Mouse (Mus musculus) forebrain, embryonic 15.5 days (tissue): ENCODE data around the gene Fancc. TPM values are rescaled to one million over a fixed set of nuclear protein-coding genes. Genes with fewer than 3 reads are reported as not detected.
A peak's percentile ranks its signal among the peaks of the same experiment; 100 is the strongest.

Experiments used
- ATAC-seq: fragments of 200-750 bp; cut with Nextera tagmentation; replicated peaks from 2 replicates; pipeline ENCODE4 v1.8.0; 2017; ENCODE audit warnings: mild to moderate bottlenecking, moderate TSS enrichment, moderate library complexity
- H3K27ac ChIP-seq: fragments of 300-500 bp; sonication (generic); replicated peaks from 2 replicates; pipeline ENCODE4 v1.5.1; 2015; ENCODE audit warnings: mild to moderate bottlenecking, inconsistent platforms
- H3K27me3 ChIP-seq: fragments of 300-500 bp; sonication (generic); 2 replicates; pipeline ENCODE4 v1.6.1; 2015; ENCODE audit warnings: inconsistent platforms
- H3K36me3 ChIP-seq: fragments of 300-500 bp; sonication (generic); 2 replicates; pipeline ENCODE4 v1.6.1; 2015; ENCODE audit warnings: mild to moderate bottlenecking, inconsistent platforms
- H3K4me1 ChIP-seq: fragments of 300-500 bp; sonication (generic); 2 replicates; pipeline ENCODE4 v1.6.1; 2015; ENCODE audit warnings: inconsistent platforms
- H3K4me2 ChIP-seq: fragments of 300-500 bp; sonication (generic); replicated peaks from 2 replicates; pipeline ENCODE4 v1.6.1; 2015; ENCODE audit warnings: mild to moderate bottlenecking, inconsistent platforms
- H3K4me3 ChIP-seq: fragments of 300-500 bp; sonication (generic); 2 replicates; pipeline ENCODE4 v1.5.1; 2015; ENCODE audit warnings: mild to moderate bottlenecking, inconsistent platforms
- H3K9ac ChIP-seq: fragments of 300-500 bp; sonication (generic); replicated peaks from 2 replicates; pipeline ENCODE4 v1.6.1; 2015; ENCODE audit warnings: mild to moderate bottlenecking, inconsistent platforms
- H3K9me3 ChIP-seq: fragments of 300-500 bp; sonication (generic); 2 replicates; pipeline ENCODE4 v1.6.1; 2016; ENCODE audit warnings: inconsistent platforms
- WGBS: fragments of 180-500 bp; shearing (Covaris S2); methylation state at CpG from one replicate; pipeline ENCODE4 v1.1.7; 2015; ENCODE audit warnings: mixed read lengths; 5-methylcytosine and 5-hydroxymethylcytosine counted together
- polyA plus RNA-seq: library from polyadenylated mRNA; unstranded; fragments of >200 nt; fragmentation: Nextera tagmentation; extraction: Ambion mirVana; gene quantifications from 2 replicates; pipeline ENCODE4 v1.2.1, GENCODE M21; 2015

Gene Fancc
- polyA plus RNA-seq, 1 experiment from 2014 or later, result 13.2 TPM

DNA sequence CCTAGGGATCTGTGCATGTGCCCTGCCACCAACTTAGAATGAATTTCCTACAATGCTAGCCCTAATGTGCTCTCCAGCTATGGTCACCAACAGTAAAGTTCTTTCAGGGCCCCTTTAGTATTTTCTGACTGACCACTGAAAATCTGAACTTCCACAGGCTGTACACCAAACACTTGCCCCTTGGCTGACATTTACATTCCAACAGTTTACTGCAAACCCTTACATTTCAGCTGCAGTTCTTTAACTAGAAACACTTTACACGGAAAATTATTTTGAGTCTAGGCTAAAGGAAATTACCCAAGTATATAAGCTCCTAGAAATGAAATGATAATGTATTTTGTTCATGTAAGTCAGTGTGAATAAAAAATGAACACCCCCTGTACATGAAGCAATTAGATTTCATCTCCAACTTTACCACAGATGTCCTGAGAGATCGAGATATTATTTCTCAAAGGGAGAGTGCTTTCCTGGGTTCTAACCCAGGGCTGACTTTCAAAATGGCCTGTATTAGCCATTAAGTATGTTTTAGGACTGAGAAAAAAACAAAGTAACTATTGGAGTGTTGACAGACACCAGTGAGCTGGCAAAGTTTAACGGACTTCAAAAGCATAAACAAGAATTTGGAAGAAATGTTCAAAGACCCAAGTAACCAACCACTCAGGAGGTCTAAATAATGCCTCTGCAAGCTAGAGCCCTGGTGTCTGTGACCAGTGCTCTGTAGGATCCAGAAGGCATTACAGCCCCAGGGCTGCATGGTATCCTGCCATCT lies 32.7 kb upstream of the Fancc start:
- no peak for ATAC-seq
- peaks cover 39% of the 10 kb centered on the region for H3K36me3 ChIP-seq
- WGBS, result 67% methylated on average over 3 of the region's 3 CpGs

DNA sequence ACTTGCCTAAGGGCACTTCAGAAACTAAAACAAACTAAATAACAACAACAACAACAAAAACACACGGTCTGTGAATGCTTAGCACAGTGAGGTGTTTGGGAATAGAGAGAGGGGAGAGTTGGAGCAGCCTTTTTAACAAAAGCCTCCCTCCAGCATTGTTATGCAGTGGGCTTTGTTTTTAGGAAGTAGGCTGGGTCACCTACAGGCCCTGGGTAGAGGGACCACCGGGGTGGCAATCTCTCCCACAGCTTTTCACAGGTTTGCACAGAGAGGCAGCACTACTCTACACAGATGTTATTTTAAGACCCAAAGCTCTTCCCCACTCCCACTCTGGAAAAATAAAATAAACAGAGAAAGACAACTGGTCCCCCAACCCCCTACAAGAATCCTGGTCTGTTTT lies 31.8 kb upstream of the Fancc start:
- peaks cover 4% of the 10 kb centered on the region; the same call in 1 of the 2 replicates for H3K27me3 ChIP-seq
- H3K4me1 ChIP-seq, result peaks cover 50% of the 10 kb centered on the region
- H3K4me2 ChIP-seq, result no peak overlapping the region
- H3K36me3 ChIP-seq, result peaks cover 43% of the 10 kb centered on the region
- no peak overlapping the region for H3K9ac ChIP-seq
- no peak overlapping the region for H3K4me3 ChIP-seq
- no peaks in the 10 kb centered on the region for H3K9me3 ChIP-seq
- 11% methylated on average over 2 of the region's 2 CpGs for WGBS
- no peak overlapping the region for H3K27ac ChIP-seq
- ATAC-seq, result no peak

More for the DNA sequence above, 32.7 kb upstream of the Fancc start:
- Histone ChIP-seq H3K9ac (no peak overlapping the region), H3K9me3 (no peaks in the 10 kb centered on the region), H3K4me2 (no peak overlapping the region), H3K27ac (no peak overlapping the region), H3K27me3 (peaks cover 4% of the 10 kb centered on the region; the same call in 1 of the 2 replicates), H3K4me3 (no peak overlapping the region), H3K4me1 (peaks cover 41% of the 10 kb centered on the region)

DNA sequence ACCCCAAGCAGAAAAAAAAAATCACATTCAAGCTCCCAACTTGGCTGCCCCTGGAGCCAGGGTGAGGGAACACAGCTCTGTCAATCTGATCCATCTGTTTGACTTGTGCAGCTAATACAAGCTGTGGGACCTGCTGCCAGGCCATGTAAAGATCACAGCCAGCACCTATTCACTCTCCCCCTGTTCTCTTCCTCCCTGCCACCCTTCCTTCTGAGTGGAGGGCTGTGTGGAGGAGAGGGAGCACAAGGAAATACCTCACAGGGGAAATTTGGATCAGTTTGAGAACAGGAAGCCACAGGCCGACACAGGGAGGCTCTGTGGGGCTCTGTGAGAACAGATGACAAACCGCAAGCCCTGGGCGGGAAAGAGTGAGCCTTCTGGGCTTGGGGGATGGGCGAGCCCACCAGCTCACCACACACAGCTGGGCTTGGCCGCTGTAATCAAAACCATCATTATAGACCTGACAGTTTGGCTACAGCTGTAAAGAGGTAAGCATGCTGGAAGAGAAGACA lies 31.1 kb upstream of the Fancc start:
- peaks cover 40% of the 10 kb centered on the region for H3K36me3 ChIP-seq
- 0 out of 2 replicates have a peak overlapping the region, but pooled peaks have one; percentile 1 for H3K27ac ChIP-seq
- peaks cover 50% of the 10 kb centered on the region for H3K4me1 ChIP-seq
- H3K27me3 ChIP-seq, result peaks cover 4% of the 10 kb centered on the region; the same call in 1 of the 2 replicates
- no peak overlapping the region for H3K4me2 ChIP-seq
- no peaks in the 10 kb centered on the region for H3K9me3 ChIP-seq
- 12% methylated on average over 5 of the region's 5 CpGs for WGBS
- no peak overlapping the region for H3K9ac ChIP-seq
- 0 out of 2 replicates have a peak, but pooled peaks have one; percentile 6 for ATAC-seq
- no peak overlapping the region for H3K4me3 ChIP-seq

DNA sequence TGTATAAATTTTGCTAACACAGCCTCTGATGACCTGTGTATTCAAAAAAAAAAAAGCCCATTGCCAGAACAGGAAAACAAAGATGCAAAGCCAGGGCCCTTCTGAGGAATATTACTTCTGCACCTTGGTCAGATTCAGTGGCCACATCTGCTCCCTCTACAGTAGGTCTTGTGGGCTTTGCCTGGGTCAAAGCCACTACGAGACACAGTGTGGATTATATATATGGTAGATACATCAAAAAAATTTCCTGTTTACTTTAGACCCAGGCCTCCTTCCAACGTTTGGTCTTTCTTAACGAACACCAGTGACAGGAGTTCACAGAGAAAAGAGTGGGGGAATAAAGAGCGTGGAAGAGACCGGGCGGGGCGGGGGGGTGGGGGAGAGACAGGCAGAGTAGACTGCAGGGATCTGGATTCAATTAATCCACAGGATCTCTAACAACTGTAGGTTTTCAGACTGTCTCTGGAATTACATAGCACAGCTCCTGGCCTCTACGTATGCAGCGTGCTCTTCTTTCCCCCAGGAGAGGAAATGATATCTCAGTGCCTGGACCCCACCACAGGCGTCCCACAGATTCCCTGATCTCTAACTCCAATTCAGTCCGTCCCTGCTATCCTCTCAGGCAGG lies 28.6 kb upstream of the Fancc start:
- peaks cover 46% of the 10 kb centered on the region for H3K4me1 ChIP-seq
- no peak overlapping the region for H3K9ac ChIP-seq
- H3K4me2 ChIP-seq, result no peak overlapping the region
- no peaks in the 10 kb centered on the region for H3K9me3 ChIP-seq
- H3K36me3 ChIP-seq, result peaks cover 24% of the 10 kb centered on the region
- H3K4me3 ChIP-seq, result no peak overlapping the region
- no peak overlapping the region for H3K27ac ChIP-seq
- 0 out of 2 replicates have a peak, but pooled peaks cover 7% of the 10 kb centered on the region for H3K27me3 ChIP-seq
- WGBS, result 39% methylated on average over 11 of the region's 11 CpGs
- peak; percentile 11; the same call in 1 of the 2 replicates for ATAC-seq

DNA sequence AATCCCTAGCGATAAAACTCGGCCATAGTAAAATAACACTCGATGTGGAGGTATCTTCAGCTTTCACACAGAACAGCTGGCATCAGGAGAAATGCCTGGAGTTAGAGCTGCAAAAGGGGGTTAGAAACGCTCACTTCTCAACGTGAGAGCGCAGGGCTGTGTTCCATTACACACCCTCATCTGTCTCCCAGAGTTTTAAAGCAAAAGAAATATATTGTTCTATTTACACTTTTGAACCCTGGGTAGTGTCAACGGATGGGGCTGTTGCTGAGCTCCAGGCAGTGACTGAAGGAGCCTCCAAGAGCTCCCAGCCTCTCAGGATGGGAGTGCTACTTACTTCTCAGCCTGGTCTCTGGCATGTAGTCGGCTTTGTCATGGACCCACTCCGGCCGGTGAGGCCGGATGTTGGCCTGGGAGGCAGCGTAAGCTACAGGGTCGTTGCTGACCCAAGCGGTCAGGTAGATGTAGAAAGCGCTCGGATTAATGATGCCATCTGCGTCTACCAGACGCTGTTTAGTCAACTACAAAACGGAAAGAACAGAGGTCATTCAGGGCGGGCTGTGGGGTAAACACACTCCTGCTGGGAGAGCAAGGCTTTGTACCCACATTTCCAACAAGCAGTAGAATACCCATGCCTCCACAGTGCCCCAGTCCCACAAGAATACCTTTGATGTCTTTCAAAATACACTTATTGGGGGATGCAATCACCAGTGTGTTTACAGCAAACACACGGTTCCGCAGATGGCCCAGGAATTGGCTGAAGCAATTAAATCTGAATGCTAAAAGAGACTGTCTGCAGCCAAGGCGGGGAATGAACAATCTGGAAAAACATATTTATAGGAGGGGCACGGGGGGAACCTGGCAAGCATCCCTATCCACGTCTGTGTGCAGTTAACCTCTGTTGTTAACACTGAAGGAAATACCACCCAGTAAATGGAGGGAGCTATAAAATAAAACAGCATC lies 27.8 kb upstream of the Fancc start:
- Histone ChIP-seq H3K27me3 (0 out of 2 replicates have a peak, but pooled peaks cover 7% of the 10 kb centered on the region), H3K4me3 (no peak overlapping the region), H3K4me2 (no peak overlapping the region), H3K9ac (no peak overlapping the region), H3K36me3 (peaks cover 24% of the 10 kb centered on the region), H3K9me3 (no peaks in the 10 kb centered on the region), H3K4me1 (peaks cover 39% of the 10 kb centered on the region), H3K27ac (0 out of 2 replicates have a peak overlapping the region, but pooled peaks have one; percentile 10)
- peak; percentile 77 for ATAC-seq
- 32% methylated on average over 25 of the region's 25 CpGs for WGBS

DNA sequence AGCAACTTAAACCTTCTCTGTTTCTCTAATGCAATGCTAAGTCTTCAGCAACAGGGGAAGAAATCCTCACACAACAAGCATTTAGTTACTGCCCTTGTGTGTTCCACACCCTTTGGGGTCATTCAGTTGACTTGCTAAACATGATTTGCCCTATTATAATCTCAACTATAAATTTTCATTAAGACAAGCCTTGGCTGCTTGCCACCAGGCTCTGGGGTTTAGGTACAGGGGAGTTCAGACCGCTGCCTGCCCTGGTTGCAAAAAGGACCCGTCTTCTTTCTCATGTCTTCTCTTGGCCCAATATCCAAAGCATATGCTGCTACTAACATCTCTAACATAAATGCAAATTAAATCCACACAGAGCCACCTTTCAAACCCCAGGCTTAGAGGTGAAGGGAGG lies 27.0 kb upstream of the Fancc start:
- no peak overlapping the region for H3K9ac ChIP-seq
- 57% methylated on average over 2 of the region's 2 CpGs for WGBS
- peaks cover 32% of the 10 kb centered on the region for H3K36me3 ChIP-seq

DNA sequence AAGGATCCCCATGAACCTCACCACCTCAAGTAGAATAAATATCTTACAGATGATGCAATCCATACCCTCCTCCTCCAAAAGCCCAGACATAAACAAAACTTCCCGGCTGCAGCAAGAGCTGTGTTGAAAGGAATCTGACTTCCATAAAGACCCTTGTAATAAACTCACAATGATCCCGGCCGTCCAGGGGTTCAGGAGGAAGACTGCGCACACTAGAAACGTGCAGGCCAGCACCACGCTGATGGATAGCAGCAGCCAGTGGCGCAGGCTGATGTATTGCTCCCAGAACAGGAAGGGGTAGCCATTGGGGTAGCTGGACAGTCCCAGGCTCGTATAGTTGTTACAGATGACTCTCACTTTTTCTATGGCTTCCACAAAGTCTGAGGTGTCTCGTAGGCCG lies 25.8 kb upstream of the Fancc start:
- Histone ChIP-seq H3K36me3 (peaks cover 40% of the 10 kb centered on the region), H3K4me1 (peaks cover 28% of the 10 kb centered on the region), H3K4me2 (no peak overlapping the region), H3K27ac (no peak overlapping the region), H3K9ac (no peak overlapping the region), H3K9me3 (no peaks in the 10 kb centered on the region), H3K4me3 (no peak overlapping the region), H3K27me3 (0 out of 2 replicates have a peak, but pooled peaks cover 7% of the 10 kb centered on the region)
- 57% methylated on average over 10 of the region's 10 CpGs for whole genome bisulfite sequencing
- ATAC-seq, result no peak

More for the DNA sequence above, 27.0 kb upstream of the Fancc start:
- no peaks in the 10 kb centered on the region for H3K9me3 ChIP-seq
- ATAC-seq, result no peak
- H3K27ac ChIP-seq, result no peak overlapping the region
- H3K4me1 ChIP-seq, result peaks cover 39% of the 10 kb centered on the region
- H3K4me3 ChIP-seq, result no peak overlapping the region
- no peak overlapping the region for H3K4me2 ChIP-seq
- H3K27me3 ChIP-seq, result 0 out of 2 replicates have a peak, but pooled peaks cover 7% of the 10 kb centered on the region

DNA sequence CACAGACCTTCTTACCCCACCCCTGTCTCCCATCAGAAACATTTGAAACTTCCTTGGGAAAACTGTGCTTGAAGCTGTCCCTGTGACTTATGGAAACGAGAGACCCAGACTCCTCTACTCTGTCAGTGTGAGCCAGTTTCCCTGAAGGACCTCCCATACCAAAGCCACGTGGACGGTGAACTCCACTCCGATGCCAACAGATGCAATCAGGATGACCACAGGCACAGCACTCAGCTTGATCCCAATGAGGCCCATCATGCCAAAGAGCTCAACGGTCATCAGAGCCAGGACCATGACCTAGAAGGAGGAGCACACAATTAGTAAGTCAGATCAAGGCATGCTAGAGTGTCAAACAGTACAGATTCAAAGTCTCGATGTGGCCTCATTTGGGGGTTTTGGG lies 23.0 kb upstream of the Fancc start:
- H3K27me3 ChIP-seq, result 0 out of 2 replicates have a peak, but pooled peaks cover 3% of the 10 kb centered on the region
- H3K36me3 ChIP-seq, result peaks cover 41% of the 10 kb centered on the region
- no peaks in the 10 kb centered on the region for H3K9me3 ChIP-seq
- H3K9ac ChIP-seq, result no peak overlapping the region
- no peak overlapping the region for H3K4me2 ChIP-seq
- H3K4me3 ChIP-seq, result no peak overlapping the region
- peaks cover 17% of the 10 kb centered on the region for H3K4me1 ChIP-seq
- ATAC-seq, result no peak
- WGBS, result 90% methylated on average over 6 of the region's 6 CpGs
- no peak overlapping the region for H3K27ac ChIP-seq

DNA sequence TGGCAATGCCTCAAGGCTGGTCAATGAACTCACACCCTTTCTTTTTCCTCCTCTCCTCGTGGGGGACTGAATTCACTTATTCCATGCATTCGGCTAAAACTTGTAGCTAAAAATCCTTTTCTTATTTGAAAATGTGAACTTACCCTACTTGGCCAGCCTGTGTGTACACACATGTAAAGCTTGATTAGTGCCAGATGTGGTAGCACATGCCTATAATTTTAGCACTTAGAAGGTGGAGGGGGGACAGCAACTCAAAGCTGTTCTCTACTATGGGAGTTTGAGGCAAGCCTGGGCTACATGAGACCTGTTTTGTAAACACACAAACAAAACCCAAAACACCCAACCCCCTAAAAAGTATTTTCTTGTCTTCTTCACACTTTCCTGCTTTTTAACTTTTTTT lies 19.5 kb upstream of the Fancc start:
- Histone ChIP-seq H3K9ac (no peak overlapping the region), H3K27me3 (no peaks in the 10 kb centered on the region), H3K27ac (no peak overlapping the region), H3K4me3 (no peak overlapping the region), H3K4me2 (no peak overlapping the region), H3K9me3 (no peaks in the 10 kb centered on the region), H3K36me3 (peaks cover 30% of the 10 kb centered on the region), H3K4me1 (peaks cover 25% of the 10 kb centered on the region)
- WGBS, result 70% methylated on average over 2 of the region's 2 CpGs
- ATAC-seq, result no peak

DNA sequence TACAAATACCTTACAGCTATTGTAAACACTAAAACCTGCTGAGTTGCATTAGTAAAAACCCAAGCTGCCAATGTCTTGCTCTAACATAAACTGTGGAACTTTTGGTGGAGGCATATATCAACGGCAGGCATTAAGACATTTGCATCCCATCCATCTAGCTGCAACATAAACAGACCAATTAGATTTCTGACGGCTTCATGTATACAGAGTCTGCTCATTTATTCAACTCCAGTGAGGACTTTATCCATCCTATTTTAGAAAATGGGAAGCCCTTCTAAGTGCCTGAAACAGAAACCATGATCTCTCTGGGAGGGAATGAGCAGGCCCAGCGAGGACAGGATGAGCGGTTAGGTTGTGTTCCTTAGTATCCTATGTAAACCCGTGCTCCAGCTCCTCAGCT lies 18.5 kb upstream of the Fancc start:
- no peaks in the 10 kb centered on the region for H3K27me3 ChIP-seq
- no peak for ATAC-seq
- WGBS, result 54% methylated on average over 5 of the region's 5 CpGs
- H3K4me3 ChIP-seq, result no peak overlapping the region
- H3K27ac ChIP-seq, result 0 out of 2 replicates have a peak overlapping the region, but pooled peaks have one; percentile 46
- H3K9ac ChIP-seq, result no peak overlapping the region
- H3K9me3 ChIP-seq, result no peaks in the 10 kb centered on the region
- peaks cover 25% of the 10 kb centered on the region for H3K4me1 ChIP-seq
- H3K36me3 ChIP-seq, result peaks cover 39% of the 10 kb centered on the region
- H3K4me2 ChIP-seq, result no peak overlapping the region

DNA sequence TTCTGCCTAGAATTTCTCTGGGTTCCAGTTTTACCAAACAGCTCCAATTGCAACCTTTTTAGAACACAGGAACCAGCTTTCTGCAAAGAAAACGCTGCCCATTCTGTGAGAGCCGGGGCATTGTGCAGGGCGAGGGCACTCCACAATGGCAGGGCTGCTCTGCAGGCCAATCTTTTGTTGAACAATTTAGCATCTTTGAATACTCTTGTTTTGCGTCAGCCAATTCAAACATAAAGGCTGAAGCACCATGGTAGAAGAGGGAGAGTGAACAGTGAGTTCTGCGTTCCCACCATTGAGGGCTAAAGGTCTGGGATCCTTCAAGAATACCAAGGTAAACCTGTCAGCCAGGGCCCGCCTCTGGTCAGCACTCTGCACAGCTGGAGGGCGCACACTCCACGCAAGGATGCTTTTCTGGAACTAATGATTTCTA lies 17.9 kb upstream of the Fancc start:
- peak; percentile 61; the same call in 1 of the 2 replicates for ATAC-seq
- Histone ChIP-seq H3K4me2 (no peak overlapping the region), H3K27ac (peak overlapping the region; percentile 46)

More for the DNA sequence above, 17.9 kb upstream of the Fancc start:
- WGBS, result 8% methylated on average over 8 of the region's 8 CpGs
- Histone ChIP-seq H3K9ac (no peak overlapping the region), H3K4me1 (peaks cover 25% of the 10 kb centered on the region), H3K36me3 (peaks cover 38% of the 10 kb centered on the region), H3K27me3 (no peaks in the 10 kb centered on the region), H3K9me3 (no peaks in the 10 kb centered on the region), H3K4me3 (no peak overlapping the region)
